Mouse (Mus musculus) embryonic stem cell, embryonic (primary cell): ENCODE measurements around the gene Zscan2.

Experiments used
- CTCF ChIA-PET, 4 experiments: fragments of 300-600 bp in 2 of 4; fragments of 350-600 bp in 2 of 4; sonication (Branson Sonifier 250); formaldehyde crosslinking; loops; one replicate each; lab custom pipeline; 2022; ENCODE audit warnings: inconsistent platforms in 2 of 4; lab: Charles Lee
- POLR2A ChIA-PET, 4 experiments: fragments of 300-600 bp in 2 of 4; fragments of 350-600 bp in 2 of 4; sonication (Branson Sonifier 250); formaldehyde crosslinking; loops; one replicate each; lab custom pipeline; 2022; ENCODE audit warnings: antibody characterized with exemption in 4 of 4, inconsistent platforms in 1 of 4; lab: Charles Lee

The Zscan2 gene

GRCm38 (mm10) chr7:80855316-80855715 lies 5.4 kb upstream of the Zscan2 start:
- ChIA-PET POLR2A (interaction anchor here in 1 of 4 experiments (2.0 kb wide), 1 partner anchor 10 kb away, joined by 7 read pairs; no protein-coding TSS in a partner anchor), CTCF (interaction anchor here in 2 of 4 experiments (0.7 kb wide), 2 partner anchors 598 to 809 kb away, joined by 3 to 5 read pairs; no protein-coding TSS in a partner anchor)

- CTCF ChIA-PET = interaction anchor here (0.5 to 2.0 kb wide), 92 partner anchors 8 to 716 kb away, joined by 3 to 26 read pairs (median 4); partner anchors contain the start of genes Alpk3 (in 2 of the 4), Wdr73 (in 2 of the 4), Nmb (in 1 of the 4) and Sec11a (in 1 of the 4)
These were observed 3.5 kb upstream of the Zscan2 start for GRCm38 (mm10) chr7:80857181-80857580.

GRCm38 (mm10) chr7:80860227-80860626 lies 493 bp upstream of the Zscan2 start:
- ChIA-PET CTCF (interaction anchor here (0.5 to 2.0 kb wide), 21 partner anchors 14 to 481 kb away, joined by 3 to 22 read pairs (median 5); no protein-coding TSS in a partner anchor), POLR2A (interaction anchor here (0.6 to 5.8 kb wide), 56 partner anchors 9 to 1320 kb away, joined by 3 to 59 read pairs (median 5); partner anchors contain the start of genes Sec11a (in 3 of the 4), Crtc3 (in 2 of the 4), Nmb (in 2 of the 4) and Iqgap1 (in 1 of the 4))

More at GRCm38 (mm10) chr7:80857181-80857580, 3.5 kb upstream of the Zscan2 start:
- POLR2A ChIA-PET = interaction anchor here (0.5 to 5.8 kb wide), 51 partner anchors 8 to 486 kb away, joined by 3 to 59 read pairs (median 4); partner anchors contain the start of genes Iqgap1 (in 1 of the 4), Nmb (in 1 of the 4), Sec11a (in 1 of the 4) and Wdr73 (in 1 of the 4)

GRCm38 (mm10) chr7:80862475-80862874 lies 1.8 kb downstream of the Zscan2 start:
- CTCF ChIA-PET = interaction anchor here in 2 of 4 experiments (0.6 to 1.8 kb wide), 3 partner anchors 13 to 585 kb away, joined by 3 to 6 read pairs (median 4); no protein-coding TSS in a partner anchor
- POLR2A ChIA-PET = interaction anchor here in 1 of 4 experiments (1.6 to 3.0 kb wide), 2 partner anchors 13 to 197 kb away, joined by 6 to 19 read pairs; no protein-coding TSS in a partner anchor

GRCm38 (mm10) chr7:80863520-80863919 lies 2.8 kb downstream of the Zscan2 start:
- POLR2A ChIA-PET = interaction anchor here (0.6 to 2.1 kb wide), 10 partner anchors 10 to 129 kb away, joined by 3 to 7 read pairs (median 3); no protein-coding TSS in a partner anchor
- CTCF ChIA-PET = interaction anchor here in 2 of 4 experiments (1.5 to 2.1 kb wide), 3 partner anchors 9 to 12 kb away, joined by 6 to 10 read pairs (median 7); no protein-coding TSS in a partner anchor

GRCm38 (mm10) chr7:80864151-80864550 lies 3.4 kb downstream of the Zscan2 start:
- ChIA-PET CTCF (interaction anchor here (0.5 to 2.1 kb wide), 6 partner anchors 10 to 362 kb away, joined by 5 to 10 read pairs (median 7); no protein-coding TSS in a partner anchor), POLR2A (interaction anchor here (0.6 to 2.1 kb wide), 10 partner anchors 11 to 194 kb away, joined by 3 to 7 read pairs (median 3); partner anchors contain the start of gene Alpk3 (in 1 of the 4))

GRCm38 (mm10) chr7:80864831-80865230 lies 4.1 kb downstream of the Zscan2 start:
- CTCF ChIA-PET = interaction anchor here in 1 of 4 experiments (0.5 to 2.1 kb wide), 3 partner anchors 11 to 361 kb away, joined by 5 to 10 read pairs (median 7); no protein-coding TSS in a partner anchor
- POLR2A ChIA-PET = interaction anchor here in 2 of 4 experiments (0.7 to 2.1 kb wide), 3 partner anchors 11 to 193 kb away, joined by 3 to 7 read pairs (median 3); partner anchors contain the start of gene Alpk3 (in 1 of the 2)

- ChIA-PET POLR2A (interaction anchor here in 1 of 4 experiments (0.6 to 2.6 kb wide), 2 partner anchors 8 to 129 kb away, joined by 3 to 7 read pairs; no protein-coding TSS in a partner anchor), CTCF (interaction anchor here in 1 of 4 experiments (1.6 to 2.1 kb wide), 2 partner anchors 10 to 11 kb away, joined by 4 to 10 read pairs; no protein-coding TSS in a partner anchor)
These were observed 4.8 kb downstream of the Zscan2 start for GRCm38 (mm10) chr7:80865521-80865920.

- ChIA-PET CTCF (interaction anchor here in 1 of 4 experiments (1.6 kb wide), 1 partner anchor 9 kb away, joined by 4 read pairs; no protein-coding TSS in a partner anchor), POLR2A (interaction anchor here in 3 of 4 experiments (0.7 to 2.6 kb wide), 3 partner anchors 9 to 85 kb away, joined by 3 to 7 read pairs (median 4); no protein-coding TSS in a partner anchor)
These were observed 5.9 kb downstream of the Zscan2 start for GRCm38 (mm10) chr7:80866514-80867147.

GRCm38 (mm10) chr7:80868686-80869085 lies 8.0 kb downstream of the Zscan2 start:
- POLR2A ChIA-PET = interaction anchor here in 2 of 4 experiments (0.6 to 1.5 kb wide), 3 partner anchors 8 to 462 kb away, joined by 3 to 9 read pairs (median 5); partner anchors contain the start of gene Zscan2 (in 1 of the 2)
- CTCF ChIA-PET = interaction anchor here in 2 of 4 experiments (1.2 to 1.5 kb wide), 3 partner anchors 12 to 14 kb away, joined by 3 to 4 read pairs (median 3); no protein-coding TSS in a partner anchor

- CTCF ChIA-PET = no interaction called here
- POLR2A ChIA-PET = interaction anchor here in 1 of 4 experiments (0.7 kb wide), 1 partner anchor 280 kb away, joined by 6 read pairs; no protein-coding TSS in a partner anchor
These were observed 12.3 kb downstream of the Zscan2 start for GRCm38 (mm10) chr7:80873038-80873437.

- CTCF ChIA-PET = no interaction called here
- POLR2A ChIA-PET = interaction anchor here in 2 of 4 experiments (0.5 to 1.5 kb wide), 4 partner anchors 17 to 308 kb away, joined by 3 to 4 read pairs (median 3); no protein-coding TSS in a partner anchor
These were observed 12.9 kb downstream of the Zscan2 start for GRCm38 (mm10) chr7:80873631-80874030.

- POLR2A ChIA-PET = interaction anchor here (0.6 to 3.5 kb wide), 73 partner anchors 9 to 1337 kb away, joined by 3 to 23 read pairs (median 4); partner anchors contain the start of genes Zscan2 (in 3 of the 4), Alpk3 (in 2 of the 4), Rps17 (in 2 of the 4) and Sec11a (in 2 of the 4)
- CTCF ChIA-PET = interaction anchor here (0.5 to 3.7 kb wide), 44 partner anchors 10 to 490 kb away, joined by 3 to 26 read pairs (median 4); partner anchors contain the start of genes Zscan2 (in 4 of the 4) and Rps17 (in 1 of the 4)
These were observed 15.0 kb downstream of the Zscan2 start for GRCm38 (mm10) chr7:80875727-80876126.

- CTCF ChIA-PET = interaction anchor here (0.5 to 1.8 kb wide), 21 partner anchors 10 to 1334 kb away, joined by 3 to 10 read pairs (median 3); partner anchors contain the start of genes Zscan2 (in 2 of the 4) and Sec11a (in 1 of the 4)
- POLR2A ChIA-PET = interaction anchor here in 3 of 4 experiments (0.5 to 3.1 kb wide), 17 partner anchors 22 to 820 kb away, joined by 3 to 9 read pairs (median 4); partner anchors contain the start of genes Sec11a (in 2 of the 3), Zscan2 (in 2 of the 3) and Nmb (in 1 of the 3)
These were observed 22.2 kb downstream of the Zscan2 start for GRCm38 (mm10) chr7:80882830-80883505.

- POLR2A ChIA-PET = interaction anchor here in 1 of 4 experiments (0.7 to 10.4 kb wide), 7 partner anchors 9 to 178 kb away, joined by 3 to 125 read pairs (median 3); partner anchors contain the start of genes Nmb and Wdr73
- CTCF ChIA-PET = interaction anchor here in 3 of 4 experiments (0.6 to 1.1 kb wide), 3 partner anchors 29 to 229 kb away, joined by 3 to 4 read pairs (median 4); no protein-coding TSS in a partner anchor
These were observed 24.9 kb downstream of the Zscan2 start for GRCm38 (mm10) chr7:80885666-80886065.

GRCm38 (mm10) chr7:80888595-80888994 lies 27.9 kb downstream of the Zscan2 start:
- POLR2A ChIA-PET = interaction anchor here (0.5 to 10.4 kb wide), 96 partner anchors 10 to 874 kb away, joined by 3 to 125 read pairs (median 5); partner anchors contain the start of genes Nmb (in 4 of the 4), Wdr73 (in 3 of the 4), Alpk3 (in 2 of the 4) and Zscan2 (in 2 of the 4)
- CTCF ChIA-PET = interaction anchor here (0.6 to 3.0 kb wide), 38 partner anchors 10 to 677 kb away, joined by 3 to 22 read pairs (median 4); partner anchors contain the start of genes Wdr73 (in 2 of the 4), Zscan2 (in 2 of the 4), Alpk3 (in 1 of the 4) and Nmb (in 1 of the 4)
